Mouse (Mus musculus) layer of hippocampus, postnatal 25 days (tissue): ENCODE measurements around the gene Pcf11. TPM values are rescaled to one million over a fixed set of nuclear protein-coding genes. Genes with fewer than 3 reads are reported as not detected.
A peak's percentile ranks its signal among the peaks of the same experiment; 100 is the strongest.

Experiments
- DNase-seq, 2 experiments: peaks; one replicate each; pipeline ENCODE4 v3.0.0; 2022; ENCODE audit warnings: mixed read lengths in 2 of 2, low spot score in 1 of 2; ENCODE audit errors: extremely low spot score in 1 of 2
- total RNA-seq, 2 experiments: library from RNA; stranded (reverse); gene quantifications; 2 replicates each; pipeline ENCODE4 v1.2.3; 2021

Pcf11 gene
- 10 to 100 TPM; 48.0 to 60.6 TPM for total RNA-seq

- DNase-seq, result peak; percentile 94 to 95
These were observed at the start of gene Pcf11 for GRCm38 (mm10) chr7:92669507-92670471. Gene Pcf11, minus strand, starts transcription at chr7:92669934.

DNA sequence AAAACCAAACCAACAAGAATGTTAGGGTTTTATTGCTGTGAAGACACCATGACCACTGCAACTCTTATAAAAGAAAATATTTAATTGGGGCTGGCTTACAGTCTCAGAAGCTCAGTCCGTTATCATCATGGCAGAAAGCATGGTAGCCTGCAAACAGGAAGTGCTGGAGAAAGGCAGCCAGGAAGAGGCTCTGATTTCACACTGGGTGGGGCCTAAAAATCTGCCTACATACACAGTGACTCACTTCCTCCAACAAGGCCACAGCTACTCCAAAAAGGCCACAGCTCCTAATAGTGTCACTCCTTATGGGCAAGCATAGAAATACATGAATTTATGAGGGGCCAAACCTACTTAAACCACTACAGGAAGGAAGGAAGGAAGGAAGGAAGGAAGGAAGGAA, 45.3 kb upstream of the Pcf11 start:
- DNase-seq, result no peak

GRCm38 (mm10) chr7:92711593-92711992, 41.9 kb upstream of the Pcf11 start:
- no peak for DNase-seq

DNA sequence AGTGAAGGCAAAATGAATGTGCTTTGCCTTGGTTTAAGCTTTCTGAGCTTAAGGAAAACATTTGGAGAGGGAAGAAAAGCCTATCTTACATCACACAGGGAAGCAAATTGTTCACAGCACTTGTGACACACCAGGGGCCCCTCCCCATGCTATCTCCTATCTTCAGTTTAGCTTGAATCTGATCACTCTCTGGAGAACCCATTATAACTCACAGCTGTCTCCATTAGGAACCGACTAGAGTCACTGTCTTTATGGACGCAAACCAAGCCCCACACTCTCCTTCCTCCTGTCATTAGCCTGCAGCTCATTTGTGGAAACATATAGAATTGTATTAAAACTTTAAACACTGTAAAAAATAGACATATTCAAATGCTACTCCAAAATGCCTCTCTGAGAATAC, 39.8 kb upstream of the Pcf11 start:
- no peak for DNase-seq

- DNase-seq, result no peak
These were observed 37.0 kb upstream of the Pcf11 start for GRCm38 (mm10) chr7:92706711-92707110.

DNA sequence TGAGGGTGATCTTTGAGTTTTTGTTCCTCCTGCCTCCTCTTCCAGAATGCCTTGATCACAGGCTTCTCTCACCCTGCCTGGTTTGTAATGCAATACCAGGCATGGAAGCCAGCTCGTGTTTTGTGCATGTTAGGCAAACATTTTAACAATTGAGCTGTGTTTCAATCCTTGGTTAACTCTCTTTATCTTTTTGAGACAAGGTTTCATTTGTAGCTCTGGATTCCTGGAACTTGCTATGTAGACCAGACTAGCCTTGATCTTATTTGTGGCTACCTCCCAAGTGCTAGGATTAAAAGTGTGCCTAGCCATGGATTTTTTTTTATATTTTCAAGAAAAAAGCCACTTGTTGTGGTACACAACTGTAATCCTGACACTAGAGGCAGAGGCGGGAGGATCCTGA, 35.8 kb upstream of the Pcf11 start:
- DNase-seq, result no peak

DNA sequence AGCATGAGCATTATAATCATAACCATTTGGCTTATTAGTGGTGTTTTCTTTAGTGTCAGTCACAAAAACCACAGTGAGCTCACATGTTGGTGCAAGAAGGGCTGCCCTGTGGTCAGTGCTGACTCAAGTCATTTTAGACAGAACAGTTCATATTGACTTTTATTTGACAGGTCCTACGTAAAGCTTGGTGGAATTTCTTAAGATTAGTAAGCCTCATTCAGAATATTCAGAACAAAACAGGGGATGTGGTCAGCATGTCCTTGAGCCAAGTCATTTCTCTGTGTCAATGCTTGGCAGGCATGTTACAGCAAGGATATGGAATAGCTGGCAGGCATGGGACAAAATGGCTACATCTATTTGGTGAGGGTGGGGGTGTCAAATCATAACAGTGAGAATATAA, 33.9 kb upstream of the Pcf11 start:
- no peak for DNase-seq

GRCm38 (mm10) chr7:92698770-92699169, 29.0 kb upstream of the Pcf11 start:
- DNase-seq, result no peak

DNA sequence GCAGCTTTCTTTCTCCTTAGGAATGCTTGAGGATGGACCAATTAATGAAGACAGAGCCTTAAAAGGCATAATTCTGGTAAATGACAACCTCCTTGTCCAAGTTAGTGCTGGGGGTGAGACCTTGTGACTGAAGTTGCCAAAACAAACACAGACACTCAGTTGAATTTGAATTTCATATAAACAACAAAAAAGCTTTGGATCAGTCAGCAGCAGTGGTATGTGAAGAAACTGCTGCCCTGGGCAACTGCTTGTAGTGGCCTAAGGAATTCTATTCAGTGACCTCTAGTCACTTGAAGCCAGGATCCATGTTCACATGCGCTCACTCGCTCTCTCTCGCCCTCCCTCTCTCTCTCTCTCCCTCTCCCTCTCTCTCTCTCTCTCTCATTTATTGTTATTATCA, 26.7 kb upstream of the Pcf11 start:
- no peak for DNase-seq

DNA sequence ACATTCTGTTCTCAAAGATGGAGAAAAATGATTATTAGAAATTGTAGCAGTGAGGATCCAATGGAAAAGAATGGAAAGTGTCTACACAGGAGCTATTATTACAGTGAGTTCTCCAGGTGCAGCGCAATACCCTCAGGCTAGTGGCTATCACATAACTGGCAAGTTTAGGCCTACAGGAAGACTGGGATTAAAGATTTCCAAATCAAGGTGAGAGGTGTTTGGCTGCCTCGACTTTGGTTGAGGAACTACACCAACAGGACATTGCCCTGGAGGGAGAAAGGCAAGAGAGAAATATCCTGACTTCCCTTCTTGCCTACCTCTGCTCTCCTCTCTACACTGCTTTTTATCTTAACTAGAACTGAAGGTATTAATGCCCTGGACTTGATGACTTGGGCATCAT, 19.4 kb upstream of the Pcf11 start:
- DNase-seq, result no peak

DNA sequence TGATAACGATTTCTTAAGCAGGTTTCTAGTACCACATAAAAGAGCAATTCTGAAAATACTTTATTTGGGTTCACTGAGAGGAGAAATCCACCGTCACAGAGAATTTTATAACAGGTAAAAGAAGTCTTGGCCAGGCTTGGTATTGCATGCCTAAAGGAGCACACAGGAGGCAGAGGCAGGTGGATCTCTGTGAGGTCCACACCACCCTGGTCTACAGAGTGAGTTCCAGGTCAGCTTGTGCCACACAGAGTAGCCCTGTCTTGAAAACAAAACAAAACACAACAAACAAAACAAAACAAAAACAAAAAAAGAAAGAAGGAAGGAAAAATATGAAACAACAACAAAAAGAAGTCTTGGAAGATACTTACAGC, 18.6 kb upstream of the Pcf11 start:
- no peak for DNase-seq

GRCm38 (mm10) chr7:92687556-92688298, 18.0 kb upstream of the Pcf11 start:
- DNase-seq, result no peak

GRCm38 (mm10) chr7:92677346-92677745, 7.6 kb upstream of the Pcf11 start:
- no peak for DNase-seq

GRCm38 (mm10) chr7:92675131-92675530, 5.4 kb upstream of the Pcf11 start:
- no peak for DNase-seq

GRCm38 (mm10) chr7:92668791-92669506, 785 bp downstream of the Pcf11 start:
- peak; percentile 44 to 50 for DNase-seq

- no peak for DNase-seq
These were observed 3.4 kb downstream of the Pcf11 start for GRCm38 (mm10) chr7:92666274-92666820.

- DNase-seq, result no peak
These were observed 11.7 kb downstream of the Pcf11 start for GRCm38 (mm10) chr7:92658050-92658449.

DNA sequence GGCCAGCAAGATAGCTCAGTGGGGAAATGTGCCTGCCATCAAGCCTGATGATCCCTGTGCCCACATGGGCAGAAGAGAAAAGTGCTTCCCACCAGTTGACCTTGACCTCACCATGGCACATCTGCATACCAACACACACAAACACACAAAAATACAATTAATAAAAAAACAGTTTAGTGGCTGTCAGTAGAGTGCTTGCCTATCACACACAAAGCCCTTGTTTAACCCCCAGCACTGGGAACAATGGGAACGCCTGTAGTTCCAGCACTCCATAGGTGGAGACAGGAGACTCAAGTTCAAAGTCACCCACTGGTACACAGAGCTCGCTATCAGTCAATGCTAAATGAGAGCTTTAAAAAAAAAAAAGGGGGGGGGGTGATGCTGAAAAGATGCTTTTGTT, 13.3 kb downstream of the Pcf11 start:
- DNase-seq, result no peak

- no peak for DNase-seq
These were observed 16.4 kb downstream of the Pcf11 start for GRCm38 (mm10) chr7:92653329-92653728.

DNA sequence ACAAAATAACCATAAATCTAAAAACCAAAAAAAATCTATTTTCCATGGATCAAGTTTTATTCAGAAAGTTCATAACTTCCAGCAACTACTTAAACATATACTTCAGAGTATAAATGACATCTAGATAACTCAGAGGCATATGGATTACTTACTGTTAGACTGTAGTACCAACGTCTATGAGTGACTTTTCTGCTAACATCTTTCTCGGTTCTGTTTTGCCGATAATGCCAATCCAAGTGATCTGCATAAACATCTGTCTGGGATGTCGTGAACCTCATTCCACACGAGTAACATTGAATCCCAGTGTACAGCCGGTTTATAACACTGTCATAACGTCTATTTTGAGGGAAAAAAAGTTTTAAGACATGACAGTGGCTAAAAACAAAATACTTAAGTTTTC, 21.9 kb downstream of the Pcf11 start:
- no peak for DNase-seq

DNA sequence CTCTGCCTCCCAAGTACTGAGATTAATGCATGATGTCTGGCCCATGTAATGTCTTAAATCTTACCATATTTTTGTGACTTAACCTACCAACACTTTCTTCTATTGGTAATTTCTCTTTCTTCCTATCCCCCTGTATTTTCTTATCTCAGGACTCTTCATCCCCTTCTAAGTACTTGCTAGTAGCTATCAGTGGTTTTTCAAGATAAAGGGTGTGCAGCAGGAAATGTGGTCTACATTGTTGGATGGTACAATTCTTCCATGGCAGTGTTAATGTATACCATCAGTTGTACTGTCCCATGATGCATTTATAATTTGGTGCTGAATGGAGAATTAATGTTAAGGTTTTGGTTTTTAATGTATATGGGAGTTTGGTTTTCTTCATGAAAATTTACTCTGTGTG, 27.4 kb downstream of the Pcf11 start:
- no peak for DNase-seq
